Mouse (Mus musculus): ENCODE measurements around the gene Tceal8. TPM values are rescaled to one million over a fixed set of nuclear protein-coding genes. Genes with fewer than 3 reads are reported as not detected.
"Not testable (repeated sequence)": the region's sequence is repeated elsewhere in the genome, so short reads cannot be mapped to it uniquely, and the experiment has no call there.

Tceal8 gene
- 10 to 100 TPM; 48.0 to 55.1 TPM for total RNA-seq (2021)
- long read RNA-seq, experiment 1, transcript Tceal8-201 (3 exons, 1,250 nt), result major isoform, 42 of 42 reads
- long read RNA-seq, experiment 1, partial matches to known transcripts, result 0 of 42 reads
- long read RNA-seq, experiment 1, other reads (novel, unspliced or antisense), result 0 of 42 reads
- long read RNA-seq, experiment 2, transcript Tceal8-201 (3 exons, 1,250 nt), result major isoform, 45 of 46 reads
- long read RNA-seq, experiment 2, partial matches to known transcripts, result 0 of 46 reads
- long read RNA-seq, experiment 2, other reads (novel, unspliced or antisense), result 1 of 46 reads

DNA sequence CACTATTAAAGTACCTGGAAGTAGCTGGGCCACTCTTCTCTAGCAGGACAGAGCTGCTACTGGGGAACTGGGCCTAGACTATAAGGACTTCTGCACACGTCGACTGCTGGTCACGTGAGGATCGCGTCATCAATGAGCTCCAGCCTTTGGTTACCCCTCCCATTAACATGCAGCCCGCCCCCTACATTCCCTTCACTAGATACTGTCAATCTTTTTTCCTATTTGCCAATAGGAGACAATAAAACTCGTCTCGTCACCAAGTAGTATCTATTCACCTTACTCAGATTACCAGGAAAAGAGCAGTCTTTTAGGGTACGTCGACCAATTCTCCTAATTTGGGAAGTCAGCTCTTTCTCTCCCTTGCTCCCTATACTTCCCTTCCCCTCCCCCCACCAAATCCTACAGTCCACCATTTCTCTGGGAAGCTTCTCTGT lies at the start of gene Tceal8:
Tceal8 (minus strand) TSS at position 225 of the 434 bp plus-strand sequence.
- DNase-seq, result peak; percentile 58

DNA sequence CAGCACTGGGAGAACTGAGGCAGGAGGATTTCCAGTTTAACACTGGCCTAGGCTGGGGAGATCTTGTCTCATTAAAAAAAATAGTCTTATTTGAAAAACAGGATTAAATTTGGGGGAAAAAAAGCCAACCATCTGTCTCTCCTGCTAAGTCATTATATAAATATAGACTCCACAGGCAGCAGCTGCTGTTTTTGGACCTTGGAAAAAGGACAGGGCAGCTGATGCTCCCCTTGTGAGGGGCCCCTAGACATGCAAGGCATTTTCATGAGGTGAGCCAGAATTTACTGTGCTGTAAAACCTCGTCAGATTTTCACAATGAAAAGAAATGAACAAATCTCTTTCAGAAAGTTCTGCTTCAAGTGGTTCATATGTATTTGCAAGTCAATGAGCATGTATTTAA lies 44.2 kb upstream of the Tceal8 start:
- no peak for DNase-seq

DNA sequence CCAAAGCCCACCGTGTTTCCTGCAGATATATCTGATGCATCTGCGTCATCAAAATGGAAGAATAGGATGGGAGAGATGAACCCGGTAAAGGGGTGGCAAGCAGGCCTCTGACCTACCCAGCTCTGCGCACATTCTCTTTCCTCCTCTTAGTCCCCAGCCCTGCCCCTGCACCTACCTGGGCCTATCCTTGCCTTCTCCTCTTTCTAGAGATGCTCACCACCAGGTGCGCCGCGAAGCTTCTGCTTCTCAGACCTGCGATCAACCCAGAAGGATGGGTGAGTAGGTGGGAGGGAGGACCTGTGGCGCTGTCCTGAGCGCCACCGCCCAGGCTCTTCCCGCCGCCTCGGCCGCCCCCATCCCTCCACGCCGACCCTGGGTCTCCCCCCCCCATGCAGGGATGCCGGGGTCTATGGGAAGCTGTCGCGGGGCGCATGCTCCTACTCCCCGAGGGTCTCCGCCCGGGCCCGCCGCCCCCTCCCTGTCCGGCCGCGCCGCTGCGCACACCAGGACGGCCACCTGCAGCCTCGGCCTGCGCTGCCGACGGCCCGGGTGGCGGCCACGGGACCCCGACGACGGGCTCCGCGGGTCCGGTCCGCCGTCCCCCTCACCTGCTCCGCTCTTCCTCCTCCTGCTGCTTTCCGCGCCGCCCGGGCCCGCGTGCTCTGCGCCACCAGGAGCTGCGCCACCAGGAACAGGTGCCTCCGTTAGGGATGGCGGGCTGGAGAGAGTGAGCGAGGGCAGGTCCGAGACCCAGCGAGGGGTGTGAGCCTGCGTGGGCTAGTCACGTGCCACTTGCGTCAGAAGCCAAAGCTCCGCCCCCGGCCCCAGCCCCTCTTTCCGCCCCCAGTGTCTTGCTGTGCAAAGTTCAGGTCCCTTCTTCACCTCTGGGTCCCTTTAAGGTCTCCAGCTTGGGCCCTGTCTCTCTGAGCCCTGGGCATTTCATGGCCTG lies 42.9 kb upstream of the Tceal8 start, which contains the start of the genes Tceal7 and Bex1:
Tceal7 (plus strand) TSS at position 51 of the 949 bp plus-strand sequence.
Bex1 (minus strand) TSS at position 785 of the 949 bp plus-strand sequence.
- DNase-seq, result not testable (repeated sequence)

GRCm38 (mm10) chrX:136213396-136213795 lies 41.3 kb upstream of the Tceal8 start:
- DNase-seq, result no peak

GRCm38 (mm10) chrX:136204406-136204805 lies 32.3 kb upstream of the Tceal8 start:
- DNase-seq, result no peak

DNA sequence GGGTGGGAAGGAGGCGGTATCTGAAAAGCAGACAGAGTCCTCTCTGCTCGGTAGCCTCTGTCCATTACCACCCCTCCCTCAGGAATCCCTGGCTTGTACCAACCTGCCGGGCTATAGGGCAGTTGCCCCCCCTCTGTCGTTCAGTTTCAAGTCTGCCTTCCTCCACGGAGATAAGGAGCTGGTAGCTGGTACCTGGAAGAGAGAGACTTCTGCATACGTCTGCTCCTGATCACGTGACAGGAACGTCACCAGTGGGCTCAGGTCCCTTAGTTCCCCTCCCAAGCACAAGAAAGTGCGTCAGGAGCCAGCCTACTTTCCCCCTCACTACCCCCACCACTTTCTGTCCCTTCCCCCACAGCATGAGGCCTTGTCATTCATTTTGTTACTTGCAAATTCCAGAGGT lies 31.5 kb upstream of the Tceal8 start, which contains the start of gene Tceal5:
Tceal5 (minus strand) TSS at position 213 of the 403 bp plus-strand sequence.
- DNase-seq, result peak; percentile 26

DNA sequence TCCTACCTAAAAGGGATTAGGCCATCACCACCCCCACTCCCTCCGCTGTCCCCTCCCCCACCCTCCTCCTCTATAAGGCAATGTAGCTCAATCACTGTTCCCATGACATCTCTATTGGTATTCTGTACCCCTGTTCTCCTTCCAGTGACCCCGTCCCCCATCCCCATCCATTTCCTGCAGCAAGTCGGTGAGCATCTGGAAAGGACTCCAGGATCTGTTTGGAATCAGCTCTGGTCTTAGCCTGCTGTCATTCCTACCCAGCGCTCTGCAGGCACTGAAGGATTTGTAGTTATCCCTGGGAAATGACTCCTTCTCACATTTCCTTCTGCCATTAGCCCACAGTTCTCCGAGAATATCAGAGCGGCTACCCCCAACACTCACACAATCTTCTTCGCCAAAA lies 31.1 kb upstream of the Tceal8 start:
- DNase-seq, result no peak

DNA sequence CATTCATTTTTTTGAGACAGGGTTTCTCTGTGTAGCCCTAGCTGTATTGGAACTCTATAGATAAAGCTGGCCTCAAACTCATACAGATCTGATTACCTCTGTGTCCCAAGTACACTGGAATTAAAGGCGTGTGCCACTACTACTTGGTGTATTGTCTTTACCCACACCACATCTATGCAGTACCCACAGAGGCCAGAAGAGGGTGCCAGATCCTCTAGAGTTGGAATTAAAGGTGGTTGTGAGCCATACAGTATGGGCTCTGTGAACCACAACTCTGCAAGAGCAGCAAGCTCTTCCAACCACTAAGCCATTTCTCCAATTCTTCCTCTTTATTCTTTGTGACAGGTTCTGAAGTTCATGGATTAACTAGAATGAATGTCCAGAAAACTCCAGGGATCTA lies 24.7 kb upstream of the Tceal8 start:
- peak; percentile 8 for DNase-seq

- no peak for DNase-seq
Observed at GRCm38 (mm10) chrX:136195193-136195944, 23.2 kb upstream of the Tceal8 start.

DNA sequence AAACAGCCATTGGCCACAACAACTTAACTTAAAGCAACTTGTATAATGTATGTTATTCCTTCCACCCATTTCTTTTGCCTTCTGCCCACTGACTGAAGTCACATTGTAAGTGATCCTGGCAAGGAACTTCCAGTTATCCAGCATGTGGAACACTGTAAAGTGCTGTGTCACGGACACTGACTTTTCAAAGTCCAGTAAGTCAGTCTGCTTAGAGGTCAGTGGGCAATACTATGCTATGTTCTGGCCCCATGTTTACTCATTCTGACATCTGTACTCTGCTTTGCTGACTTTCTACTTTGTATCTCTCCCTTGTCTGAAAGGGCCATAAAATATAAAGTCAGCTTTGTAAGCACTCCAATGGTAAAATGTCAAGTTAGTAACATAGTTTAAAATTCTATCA lies 11.0 kb upstream of the Tceal8 start:
- DNase-seq, result no peak

GRCm38 (mm10) chrX:136180897-136181553 lies 8.9 kb upstream of the Tceal8 start:
- no peak for DNase-seq

DNA sequence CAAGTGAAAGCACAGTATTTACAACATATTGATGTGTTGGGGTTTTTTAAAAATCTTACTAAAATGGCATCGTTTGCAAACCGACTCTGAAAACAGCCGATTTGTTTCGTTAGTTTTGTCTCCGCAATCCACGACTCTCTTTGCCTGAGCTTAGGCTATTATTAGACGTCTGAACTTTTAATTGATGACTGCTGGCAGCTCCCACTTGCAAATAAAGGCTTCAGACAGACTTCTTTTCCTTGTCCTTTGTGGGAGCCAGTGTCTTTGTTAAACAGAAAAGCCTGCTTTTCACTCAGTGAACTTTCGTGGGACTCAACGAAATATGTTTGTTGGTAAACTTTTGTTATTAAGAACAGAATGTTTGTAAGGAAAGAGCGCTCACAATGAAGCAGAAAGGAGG lies 644 bp upstream of the Tceal8 start:
- DNase-seq, result no peak

- peak; percentile 22 for DNase-seq
Observed at GRCm38 (mm10) chrX:136171189-136172117, 689 bp downstream of the Tceal8 start.

GRCm38 (mm10) chrX:136170625-136171024 lies 1.5 kb downstream of the Tceal8 start:
- DNase-seq, result no peak

DNA sequence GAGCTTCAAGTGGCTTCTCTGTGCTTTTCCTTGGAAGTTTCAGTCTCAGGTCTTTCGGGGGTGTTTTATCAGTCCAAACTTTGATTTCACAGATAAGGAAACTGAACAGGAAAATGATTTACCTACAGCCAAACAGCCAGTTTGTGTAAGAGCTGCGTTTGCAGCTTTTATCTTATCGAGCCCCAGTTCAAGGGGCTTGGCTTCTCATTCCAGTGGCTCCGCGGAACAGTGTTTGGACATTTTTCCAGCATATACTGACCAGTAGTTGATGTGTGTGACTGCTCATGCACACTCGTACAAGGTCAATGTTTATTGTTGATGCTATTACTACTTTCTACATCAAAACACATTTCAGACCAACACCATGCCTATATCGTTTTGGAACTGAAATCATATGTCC lies 27.9 kb downstream of the Tceal8 start:
- DNase-seq, result no peak

DNA sequence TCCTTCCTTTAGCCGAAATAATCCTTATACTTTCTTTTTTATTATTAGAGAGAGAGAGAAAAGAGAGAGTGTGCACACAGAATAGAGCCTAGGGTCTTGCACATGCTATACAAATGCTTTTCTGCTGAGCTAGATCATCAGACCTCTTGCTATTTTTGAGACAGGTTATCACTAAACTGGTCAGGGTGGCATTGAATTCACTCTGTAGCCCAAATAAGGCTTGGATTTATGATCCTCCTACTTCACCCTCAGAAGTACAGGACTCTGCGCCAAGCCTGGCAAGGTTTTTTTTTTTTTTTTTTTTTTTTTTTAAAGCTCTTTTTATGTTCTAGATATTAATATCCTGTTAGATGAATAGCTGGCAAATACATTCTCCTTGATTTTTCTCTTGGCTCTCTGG lies 28.4 kb downstream of the Tceal8 start:
- DNase-seq, result no peak

- DNase-seq, result no peak
Observed at GRCm38 (mm10) chrX:136141385-136141784, 30.8 kb downstream of the Tceal8 start.

- not testable (repeated sequence) for DNase-seq
Observed at GRCm38 (mm10) chrX:136139640-136140004, 32.5 kb downstream of the Tceal8 start.

DNA sequence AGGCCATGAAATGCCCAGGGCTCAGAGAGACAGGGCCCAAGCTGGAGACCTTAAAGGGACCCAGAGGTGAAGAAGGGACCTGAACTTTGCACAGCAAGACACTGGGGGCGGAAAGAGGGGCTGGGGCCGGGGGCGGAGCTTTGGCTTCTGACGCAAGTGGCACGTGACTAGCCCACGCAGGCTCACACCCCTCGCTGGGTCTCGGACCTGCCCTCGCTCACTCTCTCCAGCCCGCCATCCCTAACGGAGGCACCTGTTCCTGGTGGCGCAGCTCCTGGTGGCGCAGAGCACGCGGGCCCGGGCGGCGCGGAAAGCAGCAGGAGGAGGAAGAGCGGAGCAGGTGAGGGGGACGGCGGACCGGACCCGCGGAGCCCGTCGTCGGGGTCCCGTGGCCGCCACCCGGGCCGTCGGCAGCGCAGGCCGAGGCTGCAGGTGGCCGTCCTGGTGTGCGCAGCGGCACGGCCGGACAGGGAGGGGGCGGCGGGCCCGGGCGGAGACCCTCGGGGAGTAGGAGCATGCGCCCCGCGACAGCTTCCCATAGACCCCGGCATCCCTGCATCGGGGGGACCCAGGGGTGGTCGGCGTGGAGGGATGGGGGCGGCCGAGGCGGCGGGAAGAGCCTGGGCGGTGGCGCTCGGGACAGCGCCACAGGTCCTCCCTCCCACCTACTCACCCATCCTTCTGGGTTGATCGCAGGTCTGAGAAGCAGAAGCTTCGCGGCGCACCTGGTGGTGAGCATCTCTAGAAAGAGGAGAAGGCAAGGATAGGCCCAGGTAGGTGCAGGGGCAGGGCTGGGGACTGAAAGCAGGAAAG lies 33.1 kb downstream of the Tceal8 start, which contains the start of gene Bex4:
Bex4 (plus strand) TSS at position 170 of the 813 bp plus-strand sequence.
- DNase-seq, result not testable (repeated sequence)
